Mouse (Mus musculus) lung, adult 2 months (tissue): ENCODE results near the gene Asprv1.

Experiments used
- CTCF ChIP-seq: fragments of 200-500 bp; IDR thresholded peaks from 2 replicates; pipeline ENCODE4 v1.5.1; 2011; ENCODE audit warnings: mild to moderate bottlenecking, low read length, control low read depth; ENCODE audit not compliant: insufficient read depth
- POLR2A ChIP-seq: fragments of 200-500 bp; IDR thresholded peaks from 2 replicates; pipeline ENCODE4 v1.6.1; 2011; ENCODE audit warnings: low read depth, mild to moderate bottlenecking, control low read depth, low read length, borderline replicate concordance; ENCODE audit errors: extremely low read depth

- TF ChIP-seq CTCF (no peak), POLR2A (no peak)
Observed at GRCm38 (mm10) chr6:86579926-86580325, 48.0 kb upstream of the Asprv1 start.
